Mouse (Mus musculus) stomach, embryonic 14.5 days (tissue): Measurements from ENCODE around the gene Pawr. TPM values are rescaled to one million over a fixed set of nuclear protein-coding genes. Genes with fewer than 3 reads are reported as not detected.

Experiments used
- ATAC-seq: fragments of 200-750 bp; cut with Nextera tagmentation; 2 replicates; pipeline ENCODE4 v1.8.0; 2017; ENCODE audit warnings: low read depth, moderate TSS enrichment; ENCODE audit not compliant: insufficient number of reproducible peaks, insufficient read depth, low FRiP score
- H3K27ac ChIP-seq: fragments of 300-500 bp; sonication (generic); 2 replicates; pipeline ENCODE4 v1.5.1; 2014; ENCODE audit warnings: mild to moderate bottlenecking, low read length, moderate library complexity, mixed read lengths
- H3K27me3 ChIP-seq: fragments of 300-500 bp; sonication (generic); 2 replicates; pipeline ENCODE4 v1.6.1; 2014; ENCODE audit warnings: low read length, control low read depth, mixed read lengths; ENCODE audit not compliant: control insufficient read depth, insufficient read depth
- H3K36me3 ChIP-seq: fragments of 300-500 bp; sonication (generic); 2 replicates; pipeline ENCODE4 v1.6.1; 2014; ENCODE audit warnings: mild to moderate bottlenecking, control low read depth, low read length, moderate library complexity, mixed read lengths; ENCODE audit not compliant: control insufficient read depth, insufficient read depth
- H3K4me1 ChIP-seq: fragments of 300-500 bp; sonication (generic); 2 replicates; pipeline ENCODE4 v1.6.1; 2014; ENCODE audit warnings: low read length, control low read depth, mixed read lengths; ENCODE audit not compliant: control insufficient read depth, insufficient read depth
- H3K4me2 ChIP-seq: fragments of 300-500 bp; sonication (generic); replicated peaks from 2 replicates; pipeline ENCODE4 v1.6.1; 2014; ENCODE audit warnings: low read depth, low read length, control low read depth
- H3K4me3 ChIP-seq: fragments of 300-500 bp; sonication (generic); 2 replicates; pipeline ENCODE4 v1.5.1; 2014; ENCODE audit warnings: low read depth, low read length, control low read depth
- H3K9ac ChIP-seq: fragments of 300-500 bp; sonication (generic); replicated peaks from 2 replicates; pipeline ENCODE4 v1.6.1; 2014; ENCODE audit warnings: low read depth, mild to moderate bottlenecking, control low read depth, low read length, moderate library complexity, mixed read lengths
- H3K9me3 ChIP-seq: fragments of 300-500 bp; sonication (generic); 2 replicates; pipeline ENCODE4 v1.6.1; 2016; ENCODE audit warnings: low read depth, low read length, control low read depth; ENCODE audit not compliant: control insufficient read depth
- WGBS: fragments of 180-500 bp; shearing (Covaris S2); extraction: QIAGEN DNeasy Blood & Tissue Kit; methylation state at CpG from one replicate; pipeline ENCODE4 v1.1.7; 2014; 5-methylcytosine and 5-hydroxymethylcytosine counted together
- polyA plus RNA-seq: library from polyadenylated mRNA; unstranded; fragments of >200 nt; fragmentation: Nextera tagmentation; extraction: Ambion mirVana; gene quantifications from 2 replicates; pipeline ENCODE4 v1.2.1, GENCODE M21; 2014

Pawr gene
- polyA plus RNA-seq, 1 experiment from 2014 or later: 13.5 TPM

- ATAC-seq: peak; percentile 80
- H3K27me3 ChIP-seq: no peaks in the 10 kb centered on the region
- H3K9me3 ChIP-seq: no peaks in the 10 kb centered on the region
- H3K36me3 ChIP-seq: no peaks in the 10 kb centered on the region; the same call in 1 of the 2 replicates
- no peak overlapping the region for H3K4me3 ChIP-seq
- WGBS: 60% methylated on average over 12 of the region's 12 CpGs
- no peak overlapping the region for H3K9ac ChIP-seq
- no peak overlapping the region; the same call in 1 of the 2 replicates for H3K27ac ChIP-seq
- H3K4me1 ChIP-seq: peaks cover 16% of the 10 kb centered on the region; the same call in 1 of the 2 replicates
- H3K4me2 ChIP-seq: no peak overlapping the region
Observed at GRCm38 (mm10) chr10:108406798-108407754, 75.2 kb downstream of the Pawr start.

- WGBS: 43% methylated on average over 5 of the region's 5 CpGs
Observed at GRCm38 (mm10) chr10:108408025-108408424, 76.1 kb downstream of the Pawr start.

GRCm38 (mm10) chr10:108408437-108408836, 76.5 kb downstream of the Pawr start:
- Histone ChIP-seq H3K4me3 (no peak overlapping the region), H3K9me3 (no peaks in the 10 kb centered on the region), H3K36me3 (no peaks in the 10 kb centered on the region; the same call in 1 of the 2 replicates), H3K4me2 (no peak overlapping the region), H3K27ac (peak overlapping the region; percentile 29; the same call in 1 of the 2 replicates), H3K9ac (no peak overlapping the region), H3K27me3 (no peaks in the 10 kb centered on the region), H3K4me1 (peaks cover 16% of the 10 kb centered on the region; the same call in 1 of the 2 replicates)
- peak; percentile 25; the same call in 1 of the 2 replicates for ATAC-seq
- WGBS: 55% methylated on average over 6 of the region's 6 CpGs

More at GRCm38 (mm10) chr10:108408025-108408424, 76.1 kb downstream of the Pawr start:
- H3K4me1 ChIP-seq: peaks cover 16% of the 10 kb centered on the region; the same call in 1 of the 2 replicates
- no peaks in the 10 kb centered on the region; the same call in 1 of the 2 replicates for H3K36me3 ChIP-seq
- H3K4me2 ChIP-seq: no peak overlapping the region
- H3K4me3 ChIP-seq: no peak overlapping the region
- H3K9me3 ChIP-seq: no peaks in the 10 kb centered on the region
- no peaks in the 10 kb centered on the region for H3K27me3 ChIP-seq
- peak overlapping the region; percentile 29; the same call in 1 of the 2 replicates for H3K27ac ChIP-seq
- H3K9ac ChIP-seq: no peak overlapping the region
- ATAC-seq: no peak

GRCm38 (mm10) chr10:108408986-108409385, 77.1 kb downstream of the Pawr start:
- Histone ChIP-seq H3K36me3 (no peaks in the 10 kb centered on the region; the same call in 1 of the 2 replicates), H3K27ac (peak overlapping the region; percentile 39; the same call in 1 of the 2 replicates), H3K4me3 (no peak overlapping the region), H3K4me1 (peaks cover 16% of the 10 kb centered on the region; the same call in 1 of the 2 replicates), H3K9ac (no peak overlapping the region), H3K27me3 (no peaks in the 10 kb centered on the region), H3K9me3 (no peaks in the 10 kb centered on the region), H3K4me2 (no peak overlapping the region)
- ATAC-seq: no peak
- WGBS: 73% methylated on average over 6 of the region's 6 CpGs

- Histone ChIP-seq H3K36me3 (no peaks in the 10 kb centered on the region; the same call in 1 of the 2 replicates), H3K27ac (no peak overlapping the region), H3K9ac (no peak overlapping the region), H3K9me3 (no peaks in the 10 kb centered on the region), H3K27me3 (no peaks in the 10 kb centered on the region), H3K4me1 (peaks cover 11% of the 10 kb centered on the region; the same call in 1 of the 2 replicates), H3K4me3 (no peak overlapping the region), H3K4me2 (no peak overlapping the region)
- WGBS: 62% methylated on average over 6 of the region's 6 CpGs
- ATAC-seq: no peak
Observed at GRCm38 (mm10) chr10:108409529-108409928, 77.6 kb downstream of the Pawr start.

DNA sequence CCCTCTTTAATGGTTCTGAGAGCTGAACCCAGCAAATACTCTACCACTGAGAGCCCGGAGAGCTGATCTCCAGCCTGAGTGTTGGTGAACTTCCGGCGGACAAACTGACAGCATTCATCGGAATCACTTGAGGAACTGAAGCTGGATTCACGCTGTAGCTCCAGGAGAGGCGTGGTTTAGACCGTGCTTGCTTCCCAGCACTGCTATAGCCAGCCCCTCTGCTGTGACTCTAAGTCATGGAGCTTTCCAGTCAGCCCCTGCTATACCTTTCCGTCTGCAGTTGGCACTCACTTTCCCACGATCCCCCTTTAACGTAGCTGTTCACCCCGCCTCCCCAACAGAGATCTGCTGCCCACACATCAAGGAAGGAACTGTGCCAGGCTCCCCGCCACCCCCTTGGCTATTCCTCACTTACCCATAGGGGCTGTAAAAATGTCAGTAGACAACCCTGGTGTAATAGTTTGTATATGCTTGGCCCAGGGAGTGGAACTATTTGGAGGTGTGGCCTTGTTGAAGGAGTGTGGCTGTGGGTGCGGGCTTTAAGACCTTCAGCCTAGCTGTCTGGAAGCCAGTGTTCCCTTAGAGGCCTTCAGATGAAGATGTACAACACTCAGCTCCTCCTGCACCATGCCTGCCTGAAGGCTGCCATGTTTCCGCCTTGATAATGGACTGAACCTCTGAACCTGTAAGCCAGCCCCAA, 83.2 kb downstream of the Pawr start:
- Histone ChIP-seq H3K36me3 (no peaks in the 10 kb centered on the region; the same call in 1 of the 2 replicates), H3K4me3 (no peak overlapping the region), H3K4me1 (no peaks in the 10 kb centered on the region), H3K4me2 (no peak overlapping the region), H3K9me3 (no peaks in the 10 kb centered on the region), H3K27ac (no peak overlapping the region), H3K27me3 (no peaks in the 10 kb centered on the region), H3K9ac (no peak overlapping the region)
- ATAC-seq: no peak
- 85% methylated on average over 14 of the region's 14 CpGs for WGBS

GRCm38 (mm10) chr10:108417448-108417847, 85.5 kb downstream of the Pawr start:
- no peak for ATAC-seq
- Histone ChIP-seq H3K4me2 (no peak overlapping the region), H3K4me3 (no peak overlapping the region), H3K27ac (no peak overlapping the region), H3K4me1 (no peaks in the 10 kb centered on the region), H3K9me3 (no peaks in the 10 kb centered on the region), H3K9ac (no peak overlapping the region), H3K36me3 (no peaks in the 10 kb centered on the region), H3K27me3 (no peaks in the 10 kb centered on the region)
- WGBS: 84% methylated on average over 5 of the region's 5 CpGs

GRCm38 (mm10) chr10:108430553-108430952, 98.6 kb downstream of the Pawr start:
- WGBS: 92% methylated on average over 10 of the region's 10 CpGs
- ATAC-seq: no peak
- no peak overlapping the region for H3K9ac ChIP-seq

More at GRCm38 (mm10) chr10:108430553-108430952, 98.6 kb downstream of the Pawr start:
- Histone ChIP-seq H3K36me3 (no peaks in the 10 kb centered on the region), H3K27me3 (no peaks in the 10 kb centered on the region), H3K4me1 (no peaks in the 10 kb centered on the region), H3K4me2 (no peak overlapping the region), H3K9me3 (no peaks in the 10 kb centered on the region), H3K27ac (no peak overlapping the region), H3K4me3 (no peak overlapping the region)
